Mouse (Mus musculus) kidney, adult 2 months (tissue): ENCODE results near the gene Arhgap32.

Experiments
- CTCF ChIP-seq: fragments of 200-500 bp; conservative IDR thresholded peaks from 2 replicates; pipeline ENCODE4 v1.5.1; 2011; ENCODE audit warnings: low read depth, mild to moderate bottlenecking, control low read depth, low read length, moderate library complexity, mixed read lengths; ENCODE audit not compliant: insufficient read depth, insufficient read length
- POLR2A ChIP-seq: fragments of 200-500 bp; IDR thresholded peaks from one replicate; pipeline ENCODE4 v1.6.1; 2011; ENCODE audit warnings: low read depth, low read length, control low read depth

DNA sequence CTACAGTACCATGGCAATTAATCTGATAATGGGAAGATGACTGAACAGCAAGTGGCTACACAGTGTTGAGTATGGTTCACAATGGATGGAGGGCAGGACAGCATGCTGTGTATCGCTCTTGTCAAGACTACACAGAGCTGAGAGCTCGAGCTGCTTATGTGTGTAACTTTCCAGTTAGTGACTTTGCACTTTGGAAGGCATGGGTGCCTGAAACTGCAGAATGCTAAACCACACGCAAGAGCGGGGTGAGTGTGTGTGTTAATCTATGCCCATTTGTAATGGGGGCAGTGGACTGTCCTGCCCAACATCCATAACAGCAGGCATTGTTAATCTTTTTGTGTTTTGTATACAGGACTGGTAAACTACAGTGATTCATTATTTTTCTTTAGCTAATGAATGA, 40.8 kb downstream of the Arhgap32 start:
- no peak for TF ChIP-seq CTCF
- no peak for TF ChIP-seq POLR2A
